Mouse (Mus musculus) limb, embryonic 10.5 days (tissue): ENCODE data around the gene H2afj. TPM values are rescaled to one million over a fixed set of nuclear protein-coding genes. Genes with fewer than 3 reads are reported as not detected.

Source experiments
- DNase-seq: peaks from one replicate; pipeline ENCODE4 v3.0.0-alpha.2; 2017; ENCODE audit warnings: low spot score
- H3K27ac ChIP-seq: fragments of 300-500 bp; sonication (generic); 2 replicates; pipeline ENCODE4 v1.5.1; 2016; ENCODE audit warnings: mild to moderate bottlenecking
- H3K27me3 ChIP-seq: fragments of 300-500 bp; sonication (generic); 2 replicates; pipeline ENCODE4 v1.6.1; 2016; ENCODE audit warnings: low read depth, mild to moderate bottlenecking; ENCODE audit not compliant: poor library complexity, severe bottlenecking
- H3K36me3 ChIP-seq: fragments of 300-500 bp; sonication (generic); 2 replicates; pipeline ENCODE4 v1.6.1; 2016; ENCODE audit warnings: mild to moderate bottlenecking, moderate library complexity
- H3K4me1 ChIP-seq: fragments of 300-500 bp; sonication (generic); 2 replicates; pipeline ENCODE4 v1.6.1; 2016
- H3K4me3 ChIP-seq: fragments of 300-500 bp; sonication (generic); 2 replicates; pipeline ENCODE4 v1.5.1; 2016; ENCODE audit warnings: mild to moderate bottlenecking, moderate library complexity
- H3K9me3 ChIP-seq: fragments of 300-500 bp; sonication (generic); replicated peaks from 2 replicates; pipeline ENCODE4 v1.6.1; 2016; ENCODE audit warnings: mild to moderate bottlenecking
- WGBS: fragments of 180-500 bp; shearing (Covaris S2); methylation state at CpG from one replicate; pipeline ENCODE4 v1.1.7; 2016; 5-methylcytosine and 5-hydroxymethylcytosine counted together
- microRNA-seq: library from miRNA; unstranded; fragments of <30 nt; microRNA quantifications from one replicate; pipeline ENCODE4, GENCODE M21; 2017
- polyA plus RNA-seq: library from polyadenylated mRNA; unstranded; fragments of >200 nt; fragmentation: Nextera tagmentation; extraction: Ambion mirVana; gene quantifications from 2 replicates; pipeline ENCODE4 v1.2.1, GENCODE M21; 2016

The H2afj gene
- polyA plus RNA-seq, 1 experiment from 2014 or later = 74.8 TPM

DNA sequence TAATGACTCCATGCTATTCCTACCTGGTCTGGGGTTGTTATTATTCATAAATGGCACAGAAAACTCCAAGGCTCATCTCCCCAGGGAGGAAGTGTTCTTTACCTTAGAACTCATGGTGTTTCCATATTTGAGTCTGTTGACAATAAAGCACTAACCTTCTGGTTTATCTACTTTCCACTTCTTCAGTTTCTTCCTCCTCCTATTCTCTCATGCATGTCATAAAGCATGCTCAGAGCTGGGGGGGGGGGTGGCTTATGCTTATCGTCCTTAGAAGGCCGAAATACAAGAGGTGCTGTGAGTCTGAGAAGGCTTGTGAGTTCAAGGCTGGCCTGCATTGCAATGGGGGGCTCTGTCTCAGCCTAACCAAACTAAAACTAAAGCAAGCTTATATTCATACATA lies 47.1 kb downstream of the H2afj start:
- no peaks in the 10 kb centered on the region for H3K27me3 ChIP-seq
- H3K27ac ChIP-seq = no peak overlapping the region
- no peaks in the 10 kb centered on the region for H3K36me3 ChIP-seq
- no peak for DNase-seq
- H3K4me3 ChIP-seq = no peak overlapping the region
- H3K4me1 ChIP-seq = peaks cover 47% of the 10 kb centered on the region
- 87% methylated on average over 2 of the region's 2 CpGs for whole genome bisulfite sequencing
- no peaks in the 10 kb centered on the region for H3K9me3 ChIP-seq

DNA sequence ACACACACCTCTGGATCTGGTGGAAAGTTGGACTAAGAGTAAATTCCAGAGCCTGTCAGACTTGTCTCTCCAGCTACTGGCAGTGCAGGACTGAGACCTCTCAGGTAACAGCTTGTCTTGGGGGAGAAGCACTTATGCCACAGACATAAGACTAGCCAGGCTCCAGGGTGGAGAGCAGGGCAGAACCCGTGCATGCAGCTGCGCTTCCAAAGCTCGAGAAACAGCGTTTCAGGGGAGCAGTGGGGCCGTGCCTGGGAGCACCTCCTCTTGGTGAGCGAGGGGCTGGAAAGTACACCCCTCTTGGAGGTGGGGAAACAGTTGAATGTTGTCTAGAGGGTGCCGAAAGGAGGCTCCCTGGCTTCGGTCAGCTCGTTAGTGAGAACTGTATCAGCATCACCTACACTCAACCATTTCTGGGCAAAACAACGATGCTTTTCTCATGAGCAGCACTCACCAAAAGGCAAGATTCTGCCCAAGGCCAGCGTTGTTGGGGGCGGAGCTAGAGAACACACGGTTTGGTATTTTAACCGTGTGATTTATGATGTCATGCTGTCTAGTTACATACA lies 48.1 kb downstream of the H2afj start:
- DNase-seq = no peak
- H3K27me3 ChIP-seq = no peaks in the 10 kb centered on the region
- no peaks in the 10 kb centered on the region for H3K36me3 ChIP-seq
- H3K4me1 ChIP-seq = peaks cover 46% of the 10 kb centered on the region
- no peaks in the 10 kb centered on the region for H3K9me3 ChIP-seq
- 58% methylated on average over 14 of the region's 14 CpGs for WGBS
- peak overlapping the region; percentile 11; the same call in 1 of the 2 replicates for H3K4me3 ChIP-seq
- peak overlapping the region; percentile 72 for H3K27ac ChIP-seq

- no peak for DNase-seq
- no peaks in the 10 kb centered on the region for H3K27me3 ChIP-seq
- 60% methylated on average over 18 of the region's 18 CpGs for WGBS
- peak within 1 kb of the TSS; percentile 66; the same call in 1 of the 2 replicates for H3K27ac ChIP-seq
- H3K4me3 ChIP-seq = peak within 1 kb of the TSS; percentile 1; the same call in 1 of the 2 replicates
- H3K36me3 ChIP-seq = no peaks in the 10 kb centered on the region
- no peaks in the 10 kb centered on the region for H3K9me3 ChIP-seq
- H3K4me1 ChIP-seq = peaks cover 40% of the 10 kb centered on the region
Observed at GRCm38 (mm10) chr6:136857186-136857872, 49.3 kb downstream of the H2afj start, which contains the start of gene Art4. Art4 (minus strand) TSS chr6:136857733.

GRCm38 (mm10) chr6:136857873-136858260 lies 49.8 kb downstream of the H2afj start:
- Histone ChIP-seq H3K27ac (peak overlapping the region; percentile 66; the same call in 1 of the 2 replicates), H3K4me1 (peaks cover 34% of the 10 kb centered on the region), H3K27me3 (no peaks in the 10 kb centered on the region), H3K4me3 (peak overlapping the region; percentile 1; the same call in 1 of the 2 replicates), H3K36me3 (no peaks in the 10 kb centered on the region), H3K9me3 (no peaks in the 10 kb centered on the region)
- WGBS = 24% methylated on average over 11 of the region's 11 CpGs
- DNase-seq = no peak

DNA sequence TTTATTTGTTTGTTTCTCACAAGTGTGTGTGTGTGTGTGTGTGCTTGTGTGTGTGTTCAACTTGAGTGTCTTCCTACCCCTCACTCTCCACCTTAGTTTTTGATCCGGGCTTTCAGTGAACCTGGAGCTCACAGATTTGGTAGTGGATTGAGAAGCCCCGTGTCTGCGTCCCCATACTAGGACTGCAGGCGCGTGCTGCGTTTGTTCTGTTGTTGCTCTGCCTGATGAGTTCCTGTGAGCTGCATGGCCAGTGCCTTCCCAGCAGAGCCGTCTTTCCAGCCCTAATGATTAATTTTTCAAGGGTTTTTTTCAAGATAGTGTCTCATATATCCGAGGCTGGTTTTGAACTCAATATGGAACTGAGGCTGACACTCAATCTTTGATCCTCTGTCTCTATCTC lies 50.4 kb downstream of the H2afj start:
- H3K27ac ChIP-seq = peak overlapping the region; percentile 42; the same call in 1 of the 2 replicates
- peaks cover 30% of the 10 kb centered on the region for H3K4me1 ChIP-seq
- H3K9me3 ChIP-seq = no peaks in the 10 kb centered on the region
- H3K36me3 ChIP-seq = no peaks in the 10 kb centered on the region
- no peak for DNase-seq
- H3K4me3 ChIP-seq = no peak overlapping the region
- H3K27me3 ChIP-seq = no peaks in the 10 kb centered on the region
- 79% methylated on average over 8 of the region's 8 CpGs for WGBS

Small RNA genes lying within 50 kb of the gene (microRNA-seq; reads per million reads assigned to microRNA genes)
- gene Gm44364 = not detected

Other genes starting within 250 kb of the H2afj start
- 0.63 and 1.4 TPM in 2 replicates for gene Plbd1, start 146.3 kb upstream of the H2afj start, polyA plus RNA-seq
- 0.11 and 0.16 TPM in 2 replicates for gene Gucy2c, start 26.5 kb upstream of the H2afj start, polyA plus RNA-seq
- 0.65 and 0.68 TPM in 2 replicates for gene Hist4h4, start 3.8 kb upstream of the H2afj start, polyA plus RNA-seq
- gene BC049715, start 19.4 kb downstream of the H2afj start, polyA plus RNA-seq = 1.3 and 1.4 TPM in 2 replicates
- 164 and 168 TPM in 2 replicates for gene Wbp11, start 20.0 kb downstream of the H2afj start, polyA plus RNA-seq
- not detected in 2 replicates for gene Smco3, start 27.2 kb downstream of the H2afj start, polyA plus RNA-seq
- 1.8 and 2.4 TPM in 2 replicates for gene Art4, start 49.5 kb downstream of the H2afj start, polyA plus RNA-seq
- 1.2 and 3.2 TPM in 2 replicates for gene Mgp, start 67.6 kb downstream of the H2afj start, polyA plus RNA-seq
- gene Erp27, start 113.9 kb downstream of the H2afj start, polyA plus RNA-seq = 0.15 TPM in 1 of 2 replicates, not detected in the other
- gene Pde6h, start 115.6 kb downstream of the H2afj start, polyA plus RNA-seq = not detected in 2 replicates
- 30.2 and 32.5 TPM in 2 replicates for gene Arhgdib, start 133.7 kb downstream of the H2afj start, polyA plus RNA-seq